Mouse (Mus musculus): Measurements from ENCODE around the gene Grid1. TPM values are rescaled to one million over a fixed set of nuclear protein-coding genes. Genes with fewer than 3 reads are reported as not detected.

The Grid1 gene
- 10 to 100 TPM; 44.9 to 47.4 TPM for total RNA-seq (2021)
- long read RNA-seq, experiment 1, partial matches to known transcripts = 2 of 4 reads
- long read RNA-seq, experiment 1, other reads (novel, unspliced or antisense) = 2 of 4 reads
- long read RNA-seq, experiment 2, partial matches to known transcripts = 4 of 7 reads
- long read RNA-seq, experiment 2, other reads (novel, unspliced or antisense) = 3 of 7 reads

DNA sequence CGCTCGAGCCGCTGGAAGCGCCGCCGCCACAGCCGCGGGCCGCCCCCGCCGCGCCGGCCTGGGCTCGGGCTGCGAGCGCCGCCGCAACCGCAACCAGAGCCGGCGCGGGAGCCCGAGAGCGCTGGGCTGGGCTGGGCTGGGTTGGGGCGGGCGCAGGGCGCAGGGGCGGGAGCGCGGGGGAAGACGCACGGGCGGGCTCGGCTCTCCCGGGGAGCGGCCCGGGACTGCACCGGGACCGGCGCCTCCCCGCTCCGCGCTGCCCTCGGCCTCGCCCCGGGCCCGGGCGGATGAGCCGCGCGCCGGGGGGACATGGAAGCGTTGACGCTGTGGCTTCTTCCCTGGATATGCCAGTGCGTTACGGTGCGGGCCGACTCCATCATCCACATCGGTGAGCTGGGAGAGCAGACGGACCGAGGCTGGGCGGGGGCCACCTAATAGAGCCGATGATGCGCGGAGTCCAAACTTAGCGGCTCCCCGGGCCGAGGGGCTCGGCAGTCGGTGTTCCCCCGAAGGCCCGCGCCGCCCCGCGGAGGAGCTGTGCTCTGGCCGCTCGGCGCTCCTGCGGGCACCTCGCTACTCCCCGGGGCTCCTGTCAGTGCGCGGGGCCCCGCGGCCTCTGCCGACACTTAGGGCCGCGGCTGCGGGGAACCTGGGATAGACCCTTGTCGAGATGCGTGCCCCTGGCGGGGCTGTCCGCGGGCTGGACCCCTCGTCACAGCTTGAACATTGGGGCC is at the start of gene Grid1:
Gene Grid1, plus strand, starts transcription at position 190 of the 734 bp plus-strand sequence.
- peak in 1 of 2 experiments; percentile 50 for DNase-seq (ENCODE audit: low spot score in 2 of 2)
- intact Hi-C loops (cut with DNase I) = loop anchor here (5.0 to 10.0 kb wide), 6 partner anchors 72 to 1765 kb away; no protein-coding TSS in a partner anchor

DNA sequence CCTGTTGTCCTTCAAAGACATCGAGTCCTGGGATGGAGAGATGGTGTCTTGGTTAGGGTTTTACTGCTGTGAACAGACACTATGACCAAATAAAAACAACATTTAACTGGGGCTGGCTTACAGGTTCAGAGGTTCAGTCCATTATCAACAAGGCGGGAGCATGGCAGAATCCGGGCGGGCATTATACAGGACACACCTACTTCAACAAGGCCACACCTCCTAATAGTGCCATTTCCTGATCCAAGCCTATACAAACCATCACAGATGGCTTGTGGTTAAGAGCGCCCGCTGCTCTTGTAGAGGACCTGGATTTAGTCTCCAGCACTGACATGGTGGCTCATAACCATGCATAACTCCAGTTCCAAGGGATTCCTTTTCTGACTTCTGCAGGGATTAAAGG is 49.4 kb upstream of the Grid1 start:
- intact Hi-C loops (cut with DNase I) = loop anchor here (10.0 kb wide), 1 partner anchor 686 kb away; the partner anchor contains the start of gene Anxa8
- no peak for DNase-seq (ENCODE audit: low spot score in 2 of 2)

DNA sequence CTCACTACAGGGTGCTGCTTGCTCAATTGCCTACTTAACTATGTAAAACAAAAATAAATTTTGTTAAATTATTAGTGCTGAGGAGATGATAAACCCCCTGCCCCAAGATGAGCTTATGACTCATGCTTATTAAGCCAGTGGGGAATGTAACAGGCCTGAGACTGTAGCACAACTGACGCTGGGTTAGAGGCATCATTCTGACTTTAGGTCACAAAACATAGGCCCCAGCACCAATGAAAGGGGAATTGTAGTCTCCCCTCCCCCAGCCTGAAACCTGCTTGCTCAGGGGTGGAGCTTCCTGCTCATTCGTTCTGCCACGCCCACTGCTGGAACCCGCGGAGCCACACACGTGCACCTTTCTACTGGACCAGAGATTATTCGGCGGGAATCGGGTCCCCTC is 48.3 kb upstream of the Grid1 start:
- no peak for DNase-seq (ENCODE audit: low spot score in 2 of 2)
- intact Hi-C loops (cut with DNase I) = loop anchor here (10.0 kb wide), 1 partner anchor 687 kb away; the partner anchor contains the start of gene Anxa8

DNA sequence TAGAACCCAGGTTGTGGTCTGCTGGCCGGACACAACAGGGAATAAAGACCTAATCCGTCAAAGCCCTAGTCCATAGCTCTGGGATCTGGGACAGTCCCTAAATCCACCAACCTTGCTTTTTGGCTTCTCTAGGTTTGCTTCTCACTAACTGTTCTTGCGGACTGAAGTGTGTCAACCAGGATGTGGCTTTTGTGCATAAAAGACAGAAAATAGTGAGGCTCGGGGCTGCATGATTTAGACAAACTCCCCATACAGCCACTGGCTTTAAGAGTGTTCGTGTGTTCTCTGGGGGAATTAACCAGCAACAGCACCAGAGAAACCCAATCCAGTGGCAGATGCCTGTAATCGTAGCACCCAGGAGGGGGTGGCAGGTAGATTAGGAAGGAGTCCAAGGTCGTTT is 47.8 kb upstream of the Grid1 start:
- intact Hi-C loops (cut with DNase I) = loop anchor here (10.0 kb wide), 1 partner anchor 687 kb away; the partner anchor contains the start of gene Anxa8
- no peak for DNase-seq (ENCODE audit: low spot score in 2 of 2)

DNA sequence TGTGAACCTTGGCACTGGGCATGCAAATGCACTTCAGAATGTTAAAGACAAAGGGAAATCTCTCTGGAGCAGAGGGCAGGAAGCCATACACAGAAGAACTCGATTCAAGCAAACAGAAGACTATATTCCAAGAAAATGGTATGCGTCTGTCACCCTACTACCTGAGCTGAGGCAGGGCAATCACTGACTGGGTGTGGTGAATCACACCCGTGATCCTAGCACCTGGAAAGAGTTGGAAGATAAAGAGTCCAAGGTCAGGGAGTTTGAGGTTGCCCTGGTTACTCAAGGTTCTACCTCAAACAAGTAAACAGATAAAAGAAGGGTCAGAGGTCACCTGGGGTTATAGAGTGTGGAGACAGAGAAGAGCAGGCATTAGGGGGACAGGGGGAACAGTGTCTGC is 46.2 kb upstream of the Grid1 start:
- intact Hi-C loops (cut with DNase I) = loop anchor here (10.0 kb wide), 1 partner anchor 689 kb away; the partner anchor contains the start of gene Anxa8
- no peak for DNase-seq (ENCODE audit: low spot score in 2 of 2)

DNA sequence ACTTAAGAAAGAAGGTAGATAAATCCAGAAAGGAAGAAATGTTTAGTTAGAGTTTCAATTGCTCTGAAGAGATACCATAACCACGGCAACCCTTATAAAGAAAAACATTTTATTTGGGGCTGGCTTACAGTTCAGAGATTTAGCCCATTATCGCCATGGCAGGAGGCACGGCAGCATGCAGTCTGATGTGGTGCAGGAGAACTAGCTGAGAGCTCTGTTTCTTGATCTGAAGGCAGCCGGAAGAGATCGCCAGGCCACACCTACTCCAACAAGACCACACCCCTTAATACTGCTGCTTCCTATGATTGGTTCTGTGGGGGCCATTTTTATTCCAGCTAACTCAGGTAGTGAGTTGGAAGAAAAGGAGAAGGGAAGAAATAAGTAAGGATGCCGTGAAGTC is 45.7 kb upstream of the Grid1 start:
- intact Hi-C loops (cut with DNase I) = loop anchor here (10.0 kb wide), 1 partner anchor 689 kb away; the partner anchor contains the start of gene Anxa8

DNA sequence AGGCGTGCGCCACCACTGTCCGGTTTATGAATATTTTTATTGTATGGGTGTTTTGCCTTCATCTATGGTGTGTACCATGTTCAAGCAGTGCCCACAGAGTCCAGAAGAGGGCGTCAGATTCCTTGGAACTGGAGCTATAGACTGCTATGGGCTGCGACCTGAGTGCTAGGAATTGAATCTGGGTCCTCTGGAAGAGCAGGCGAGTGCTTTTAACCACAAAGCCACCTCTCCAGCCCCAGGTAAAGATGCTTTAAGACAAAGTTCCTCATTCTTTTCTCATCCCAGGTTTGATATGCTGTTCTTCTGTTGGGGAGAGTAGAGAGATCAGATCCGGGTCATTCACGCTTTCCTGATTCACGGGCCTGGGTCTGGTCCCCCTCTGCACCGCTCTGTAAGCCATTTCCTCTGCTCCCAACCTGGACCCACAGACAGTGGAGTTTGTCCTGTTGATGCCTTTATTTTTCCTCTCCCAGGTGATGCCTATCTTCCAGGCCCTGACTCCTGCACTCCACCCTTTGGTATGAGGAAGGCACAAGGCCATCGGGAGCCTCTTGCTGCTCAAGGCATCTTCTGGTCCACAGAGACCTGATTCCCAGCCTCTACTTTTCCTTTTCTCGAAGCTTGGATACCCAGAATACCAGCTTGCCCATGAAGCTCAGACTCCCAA is 43.1 kb upstream of the Grid1 start:
- DNase-seq (ENCODE audit: low spot score in 2 of 2) = no peak
- intact Hi-C loops (cut with DNase I) = loop anchor here (10.0 kb wide), 1 partner anchor 692 kb away; the partner anchor contains the start of gene Anxa8

More for the DNA sequence above, 45.7 kb upstream of the Grid1 start:
- DNase-seq (ENCODE audit: low spot score in 2 of 2) = no peak

DNA sequence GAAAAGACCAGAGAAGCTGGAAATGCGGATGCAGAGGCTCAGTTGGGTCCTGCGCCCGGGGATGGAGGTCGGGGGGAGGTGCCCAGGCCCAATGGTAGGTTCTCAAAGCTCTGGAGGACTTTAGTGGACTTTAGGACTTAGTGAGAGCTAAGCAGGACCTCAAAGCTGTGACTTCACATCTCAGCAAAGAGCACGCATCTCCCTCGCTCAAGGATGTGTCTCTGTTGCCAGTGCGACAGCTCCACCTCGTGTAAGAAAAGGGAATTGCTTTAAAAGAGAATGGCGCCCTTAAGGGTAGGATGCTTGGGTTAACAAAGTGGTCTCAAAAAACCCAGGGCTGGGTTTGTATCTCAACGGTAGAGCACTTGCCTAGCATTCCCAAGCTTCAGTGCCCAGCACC is 42.1 kb upstream of the Grid1 start:
- peak; percentile 64 to 66 for DNase-seq (ENCODE audit: low spot score in 2 of 2)
- intact Hi-C loops (cut with DNase I) = loop anchor here (2.0 to 10.0 kb wide), 2 partner anchors 161 to 693 kb away; partner anchors contain the start of gene Anxa8

DNA sequence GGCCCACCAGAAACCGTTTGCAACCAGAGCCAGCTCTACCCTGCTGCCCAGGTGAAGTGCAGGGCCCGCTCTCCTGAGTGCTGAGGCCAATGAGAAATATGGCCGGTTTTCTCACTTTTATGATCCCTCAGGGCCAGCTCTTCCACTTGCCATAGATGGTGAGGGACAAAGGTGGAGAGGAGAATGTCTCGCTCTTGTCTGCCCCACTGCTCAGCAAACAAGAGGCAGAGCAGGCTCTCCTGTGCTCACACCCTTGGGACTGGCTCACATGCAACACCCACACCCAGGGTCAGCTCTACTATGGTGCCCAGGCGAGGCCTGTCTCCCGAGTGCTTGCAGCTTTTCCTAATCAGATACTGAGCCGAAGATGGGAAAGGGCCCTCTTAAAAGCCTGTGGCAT is 41.1 kb upstream of the Grid1 start:
- intact Hi-C loops (cut with DNase I) = loop anchor here (2.0 to 10.0 kb wide), 2 partner anchors 162 to 694 kb away; partner anchors contain the start of gene Anxa8

DNA sequence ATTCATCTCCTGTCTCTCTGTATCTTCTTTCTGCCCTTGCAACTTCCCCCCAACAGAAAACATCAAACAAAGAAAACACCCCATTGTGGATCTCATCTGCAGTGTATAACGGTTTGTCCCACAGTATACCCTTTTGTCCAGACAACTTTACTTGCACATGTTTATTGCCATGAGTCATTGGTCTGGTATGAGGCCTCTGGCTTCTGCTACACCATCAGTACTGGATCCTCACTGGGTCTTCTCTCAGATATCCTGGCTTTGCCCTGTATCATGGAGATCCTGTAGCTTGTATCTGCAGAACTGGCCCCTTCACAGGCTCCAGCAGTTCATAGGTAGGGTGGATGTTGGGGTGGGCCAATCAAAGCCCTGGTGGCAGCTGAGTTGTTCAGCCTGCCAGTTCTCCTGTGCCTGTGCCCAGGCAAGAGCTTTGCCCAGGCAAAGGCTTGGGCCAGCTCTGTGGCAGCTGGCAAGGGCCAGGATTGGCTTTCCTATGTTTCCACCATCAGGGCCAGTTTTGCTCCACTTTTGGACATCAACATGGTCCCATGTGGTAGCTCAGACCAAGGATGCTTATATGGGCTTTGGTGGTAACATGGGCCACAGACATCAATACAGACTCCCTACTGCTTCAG is 26.4 kb upstream of the Grid1 start:
- intact Hi-C loops (cut with DNase I) = no loop called here
- no peak for DNase-seq (ENCODE audit: low spot score in 2 of 2)

More for the DNA sequence above, 41.1 kb upstream of the Grid1 start:
- DNase-seq (ENCODE audit: low spot score in 2 of 2) = no peak

DNA sequence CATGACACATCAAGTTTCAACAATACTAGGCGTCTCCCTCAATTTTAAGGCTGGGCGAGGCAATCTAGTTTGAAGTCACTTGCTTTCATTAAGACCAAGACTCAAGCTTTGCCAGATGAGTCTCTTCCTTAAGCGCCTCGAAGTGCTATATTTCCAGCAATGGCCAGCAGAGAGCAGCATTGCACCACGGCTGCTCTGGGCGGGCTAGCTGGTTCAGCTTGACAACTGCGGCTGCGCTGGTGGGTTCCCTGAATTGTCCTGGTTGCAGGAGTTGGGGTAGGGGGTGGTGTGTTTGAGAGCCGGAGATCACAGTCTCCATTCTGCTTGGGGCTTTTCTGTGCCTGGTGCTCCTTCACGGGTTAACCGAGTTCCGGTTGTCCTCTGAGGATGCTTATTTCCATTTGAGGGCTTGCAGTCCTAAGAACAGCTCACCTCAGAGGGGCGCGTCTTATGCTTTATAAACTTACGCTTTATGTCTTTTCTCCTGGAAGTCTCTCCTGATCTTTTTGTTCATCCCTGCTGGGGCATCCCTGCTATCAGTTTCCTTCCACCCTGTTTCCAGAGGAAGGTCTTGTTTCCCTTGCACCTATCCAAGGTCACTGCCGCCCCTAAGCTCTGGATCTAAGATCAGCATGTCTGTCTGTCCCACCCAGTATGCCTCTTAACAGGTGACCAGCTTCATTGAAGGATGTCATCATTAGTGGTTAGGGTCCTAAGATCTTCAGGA is 9.0 kb upstream of the Grid1 start:
- DNase-seq (ENCODE audit: low spot score in 2 of 2) = peak; percentile 81 to 92

DNA sequence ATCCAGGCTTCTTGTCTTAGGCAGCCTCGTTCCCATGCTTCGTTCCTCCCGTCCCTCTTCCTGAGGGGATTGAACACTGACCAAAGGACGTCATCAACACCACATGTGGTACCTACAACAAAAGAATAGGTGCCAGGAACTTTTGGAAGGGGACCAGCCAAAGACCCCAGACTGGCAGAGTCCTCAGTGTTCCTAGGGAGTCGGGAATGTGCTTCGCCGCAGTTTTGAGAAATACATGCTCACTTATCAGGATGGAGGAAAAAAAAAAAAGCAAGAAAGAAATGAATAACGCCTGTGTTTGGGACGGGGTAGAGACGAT is 8.5 kb upstream of the Grid1 start:
- peak in 1 of 2 experiments; percentile 3 for DNase-seq (ENCODE audit: low spot score in 2 of 2)

More for the DNA sequence above, 9.0 kb upstream of the Grid1 start:
- intact Hi-C loops (cut with DNase I) = loop anchor here (5.0 to 10.0 kb wide), 3 partner anchors 1401 to 1966 kb away; no protein-coding TSS in a partner anchor

DNA sequence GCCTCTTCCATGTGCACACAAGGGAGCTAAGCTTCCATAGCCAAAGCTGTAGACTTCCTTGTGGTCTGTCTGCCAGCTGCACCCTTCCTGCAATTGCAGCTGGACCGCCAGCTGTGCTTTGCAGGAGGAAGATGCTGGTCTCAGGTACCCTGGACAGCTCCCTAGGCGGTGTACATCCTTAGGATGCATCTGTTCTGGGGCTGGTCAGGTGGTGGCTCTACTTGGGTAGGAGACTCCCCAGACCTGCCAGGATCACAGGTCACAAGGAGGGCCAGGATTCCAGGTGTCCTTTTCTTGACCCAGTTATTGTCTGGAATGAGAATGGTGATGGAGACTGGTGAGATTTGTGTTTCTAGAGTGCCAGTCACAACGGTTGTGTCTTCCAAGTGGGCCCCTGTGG is 3.6 kb upstream of the Grid1 start:
- peak in 1 of 2 experiments; percentile 2 for DNase-seq (ENCODE audit: low spot score in 2 of 2)
- intact Hi-C loops (cut with DNase I) = loop anchor here (10.0 kb wide), 1 partner anchor 1768 kb away; no protein-coding TSS in a partner anchor

More for the DNA sequence above, 8.5 kb upstream of the Grid1 start:
- intact Hi-C loops (cut with DNase I) = loop anchor here (5.0 to 10.0 kb wide), 3 partner anchors 1401 to 1966 kb away; no protein-coding TSS in a partner anchor

DNA sequence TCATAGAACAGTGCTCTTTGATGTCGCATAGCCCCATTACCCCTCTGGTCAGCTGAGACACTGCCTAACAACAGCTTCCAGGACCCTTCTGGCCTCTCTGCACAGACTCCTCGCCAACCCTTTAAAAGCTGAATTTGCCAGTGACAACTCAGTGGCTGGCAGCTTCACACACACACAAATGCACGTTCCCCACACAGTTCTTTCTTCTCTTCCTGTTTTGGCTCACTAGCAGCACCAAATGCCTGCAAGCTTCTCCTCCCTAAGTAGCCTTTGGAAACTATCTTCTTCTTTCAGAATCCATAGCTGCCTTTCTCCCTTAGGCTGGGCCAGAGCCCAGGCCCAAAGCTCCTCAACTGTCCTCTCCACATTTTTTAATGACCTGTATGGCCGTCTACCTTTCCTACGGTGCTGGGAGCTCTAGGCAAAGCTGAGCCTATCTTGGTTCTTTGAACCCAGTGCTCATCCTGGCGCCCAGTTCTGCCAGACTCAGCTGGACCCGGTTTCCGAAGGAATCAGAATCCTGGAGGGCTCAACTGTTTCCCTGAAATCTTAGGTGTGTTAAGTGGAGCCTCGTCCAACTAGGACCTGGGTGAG is 1.4 kb upstream of the Grid1 start:
- peak in 1 of 2 experiments; percentile 7 for DNase-seq (ENCODE audit: low spot score in 2 of 2)
- intact Hi-C loops (cut with DNase I) = loop anchor here (10.0 kb wide), 1 partner anchor 1766 kb away; no protein-coding TSS in a partner anchor

DNA sequence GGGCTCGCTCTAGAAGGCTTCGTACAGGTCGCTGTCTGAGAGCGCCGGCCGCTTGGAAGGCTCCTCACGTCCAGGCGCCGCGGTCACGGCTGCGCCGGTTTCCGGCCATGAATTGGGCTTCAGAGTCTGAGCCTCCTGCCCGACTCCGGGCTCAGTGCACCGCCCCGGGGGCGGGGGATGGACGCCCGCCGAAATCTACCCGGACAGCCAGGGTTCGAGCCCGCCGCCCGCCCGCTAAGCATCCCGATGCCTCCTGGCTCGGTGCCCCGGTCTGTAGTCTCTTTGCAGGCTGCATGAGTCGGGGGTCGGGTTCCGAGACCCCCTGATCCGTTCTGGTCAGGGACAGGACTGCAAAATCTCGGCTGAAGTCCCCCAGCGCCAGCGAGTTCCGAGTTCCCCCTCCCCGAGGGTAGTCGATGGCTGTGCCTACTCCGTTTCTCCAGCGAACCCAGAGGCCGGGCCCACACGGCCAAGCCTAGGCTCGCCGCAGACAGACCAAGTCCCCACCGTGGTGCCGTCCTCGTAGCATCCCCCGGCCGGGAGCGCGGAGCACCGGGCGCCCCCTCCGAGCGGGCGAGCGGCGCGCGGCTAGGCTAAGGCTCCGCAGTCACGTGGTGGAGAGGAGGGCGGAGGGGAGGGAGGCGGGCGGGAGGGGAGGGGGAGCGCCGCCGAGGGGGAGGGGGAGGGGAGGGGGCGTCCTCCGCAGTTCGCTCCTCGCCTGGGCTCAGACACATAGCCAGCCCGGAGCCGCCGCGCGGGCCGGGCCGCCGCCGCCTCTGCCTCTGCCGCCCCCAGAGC is 588 bp upstream of the Grid1 start:
- intact Hi-C loops (cut with DNase I) = loop anchor here (10.0 kb wide), 1 partner anchor 1765 kb away; no protein-coding TSS in a partner anchor
- peak; percentile 62 to 64 for DNase-seq (ENCODE audit: low spot score in 2 of 2)

DNA sequence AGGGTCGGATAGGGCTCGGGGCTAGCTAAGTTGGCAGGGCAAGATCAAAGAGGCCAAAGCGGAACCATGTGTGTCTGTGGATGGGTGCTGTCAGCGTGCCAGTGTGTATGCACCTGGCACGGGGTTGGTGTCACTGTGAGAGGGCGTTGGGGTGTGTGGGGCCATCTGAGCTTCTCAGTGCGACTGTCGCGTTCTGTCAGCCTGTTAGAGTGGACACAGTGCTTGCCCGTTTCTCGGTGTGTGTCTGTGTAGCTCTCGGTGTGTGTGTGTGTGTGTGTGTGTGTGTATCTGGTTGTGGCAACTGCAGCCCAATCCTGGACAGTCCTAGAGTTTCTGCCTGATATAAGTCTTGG is 721 bp downstream of the Grid1 start:
- intact Hi-C loops (cut with DNase I) = loop anchor here (5.0 to 10.0 kb wide), 5 partner anchors 72 to 534 kb away; no protein-coding TSS in a partner anchor
- peak; percentile 22 to 58 for DNase-seq (ENCODE audit: low spot score in 2 of 2)

DNA sequence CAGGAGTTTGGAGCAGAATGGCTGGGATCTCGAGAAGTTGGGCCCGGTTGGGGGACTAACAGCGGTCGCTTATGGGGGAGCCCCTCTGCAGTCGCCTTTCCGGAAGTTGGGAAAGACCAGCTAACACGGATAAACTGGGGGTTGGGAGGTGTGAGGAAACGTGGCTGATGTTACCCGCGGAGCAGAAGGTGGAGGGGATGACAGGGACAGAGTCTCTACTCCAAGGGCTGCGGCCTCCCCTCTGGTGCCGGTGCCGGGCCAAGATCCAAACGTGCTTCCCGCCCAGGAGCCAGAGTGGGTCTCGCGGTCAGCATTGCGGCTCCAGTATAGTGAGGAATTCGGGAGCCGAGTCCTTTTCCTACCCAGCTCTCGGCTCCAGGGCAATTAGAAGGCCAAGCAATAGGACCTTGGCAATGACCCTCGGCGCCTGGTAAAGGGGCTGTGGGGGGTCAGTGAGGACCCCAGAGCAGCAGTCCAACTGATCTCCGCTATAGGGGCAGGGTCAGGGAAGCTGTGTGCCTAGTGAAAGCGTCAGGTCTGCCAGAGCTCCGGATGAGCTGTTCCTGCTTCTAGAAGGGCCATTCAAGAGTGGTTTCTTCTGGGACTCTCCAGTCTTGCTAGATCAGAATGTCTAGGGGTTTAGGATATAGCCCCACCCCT is 1.4 kb downstream of the Grid1 start:
- intact Hi-C loops (cut with DNase I) = loop anchor here (5.0 to 10.0 kb wide), 5 partner anchors 71 to 534 kb away; no protein-coding TSS in a partner anchor
- DNase-seq (ENCODE audit: low spot score in 2 of 2) = peak in 1 of 2 experiments; percentile 12
